Mouse (Mus musculus): ENCODE results near the gene Wfdc3. TPM values are rescaled to one million over a fixed set of nuclear protein-coding genes. Genes with fewer than 3 reads are reported as not detected.

Wfdc3 gene
- polyA plus RNA-seq, 1 experiment: not detected

DNA sequence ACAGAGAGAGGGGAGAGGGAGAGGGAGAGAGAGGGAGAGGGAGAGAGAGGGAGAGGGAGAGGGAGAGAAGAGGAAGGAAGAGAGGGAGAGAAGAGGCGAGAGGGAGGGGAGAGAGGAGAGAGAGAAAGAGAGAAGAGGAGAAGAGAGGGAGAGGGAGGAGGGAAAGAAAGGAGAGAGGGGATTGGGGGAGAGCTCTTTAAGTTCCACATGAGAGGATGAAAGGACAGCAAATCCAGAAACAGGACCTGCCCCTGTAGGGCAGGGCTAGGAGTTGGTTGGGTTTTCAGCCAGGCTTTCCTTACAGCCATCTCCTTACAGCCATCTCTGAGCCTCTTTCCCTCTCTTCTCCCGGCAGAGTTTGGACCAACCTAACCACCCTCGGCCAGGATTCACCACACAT lies 60.9 kb downstream of the Wfdc3 start, which contains the start of gene Wfdc13:
Gene Wfdc13, plus strand, starts transcription at position 301 of the 400 bp plus-strand sequence.
- peaks cover 3% of the 10 kb centered on the region for H3K4me1 ChIP-seq
- no peak within 1 kb of the TSS for H3K4me3 ChIP-seq (replicated peaks)
- no peaks in the 10 kb centered on the region for H3K36me3 ChIP-seq (replicated peaks; ENCODE audit: low read length)
- TF ChIP-seq GATA1 (IDR thresholded peaks at IDR 0.05; ENCODE audit: borderline replicate concordance, low read length) (no peak), FLI1 (IDR thresholded peaks at IDR 0.05; ENCODE audit: low read length) (no peak)
- H3K9me3 ChIP-seq: no peaks in the 10 kb centered on the region
- peaks cover 14% of the 10 kb centered on the region for H3K27me3 ChIP-seq (replicated peaks)

Other genes starting within 250 kb of the Wfdc3 start
- 103 and 177 TPM in 2 replicates for gene Pigt, start 248.4 kb downstream of the Wfdc3 start, polyA plus RNA-seq (2012; ENCODE audit: insufficient read depth, low replicate concordance)
- 0.48 TPM in 1 of 2 replicates, not detected in the other for gene Wfdc2, start 183.5 kb downstream of the Wfdc3 start, polyA plus RNA-seq (2012; ENCODE audit: insufficient read depth, low replicate concordance)
- gene Spint3, start 172.5 kb downstream of the Wfdc3 start, polyA plus RNA-seq (2012; ENCODE audit: insufficient read depth, low replicate concordance): not detected in 2 replicates
- not detected in 2 replicates for gene Wfdc6a, start 160.5 kb downstream of the Wfdc3 start, polyA plus RNA-seq (2012; ENCODE audit: insufficient read depth, low replicate concordance)
- gene Eppin, start 152.3 kb downstream of the Wfdc3 start, polyA plus RNA-seq (2012; ENCODE audit: insufficient read depth, low replicate concordance): not detected in 2 replicates
- not detected in 2 replicates for gene Wfdc6b, start 132.4 kb downstream of the Wfdc3 start, polyA plus RNA-seq (2012; ENCODE audit: insufficient read depth, low replicate concordance)
- 0.68 TPM in 1 of 2 replicates, not detected in the other for gene Wfdc8, start 132.3 kb downstream of the Wfdc3 start, polyA plus RNA-seq (2012; ENCODE audit: insufficient read depth, low replicate concordance)
- gene Wfdc16, start 107.1 kb downstream of the Wfdc3 start, polyA plus RNA-seq (2012; ENCODE audit: insufficient read depth, low replicate concordance): not detected in 2 replicates
- not detected in 2 replicates for gene Wfdc10, start 89.9 kb downstream of the Wfdc3 start, polyA plus RNA-seq (2012; ENCODE audit: insufficient read depth, low replicate concordance)
- gene Wfdc9, start 89.3 kb downstream of the Wfdc3 start, polyA plus RNA-seq (2012; ENCODE audit: insufficient read depth, low replicate concordance): not detected in 2 replicates
- not detected in 2 replicates for gene Wfdc11, start 71.8 kb downstream of the Wfdc3 start, polyA plus RNA-seq (2012; ENCODE audit: insufficient read depth, low replicate concordance)
- not detected in 2 replicates for gene Wfdc13, start 60.8 kb downstream of the Wfdc3 start, polyA plus RNA-seq (2012; ENCODE audit: insufficient read depth, low replicate concordance)
- gene Spint4, start 47.4 kb downstream of the Wfdc3 start, polyA plus RNA-seq (2012; ENCODE audit: insufficient read depth, low replicate concordance): not detected in 2 replicates
- gene Spint5, start 30.6 kb downstream of the Wfdc3 start, polyA plus RNA-seq (2012; ENCODE audit: insufficient read depth, low replicate concordance): not detected in 2 replicates
- 41.6 and 49.2 TPM in 2 replicates for gene Dnttip1, start 52 bp upstream of the Wfdc3 start, polyA plus RNA-seq (2012; ENCODE audit: insufficient read depth, low replicate concordance)
- 43.1 and 121 TPM in 2 replicates for gene Ube2c, start 24.0 kb upstream of the Wfdc3 start, polyA plus RNA-seq (2012; ENCODE audit: insufficient read depth, low replicate concordance)
- gene Tnnc2, start 34.0 kb upstream of the Wfdc3 start, polyA plus RNA-seq (2012; ENCODE audit: insufficient read depth, low replicate concordance): not detected in 2 replicates
- 7.7 and 9.9 TPM in 2 replicates for gene Snx21, start 39.9 kb upstream of the Wfdc3 start, polyA plus RNA-seq (2012; ENCODE audit: insufficient read depth, low replicate concordance)
- gene Acot8, start 59.0 kb upstream of the Wfdc3 start, polyA plus RNA-seq (2012; ENCODE audit: insufficient read depth, low replicate concordance): 63.1 and 87.6 TPM in 2 replicates
- 0.40 TPM in 1 of 2 replicates, not detected in the other for gene Zswim3, start 59.2 kb upstream of the Wfdc3 start, polyA plus RNA-seq (2012; ENCODE audit: insufficient read depth, low replicate concordance)
- 13.3 and 15.6 TPM in 2 replicates for gene Zswim1, start 76.8 kb upstream of the Wfdc3 start, polyA plus RNA-seq (2012; ENCODE audit: insufficient read depth, low replicate concordance)
- gene Spata25, start 82.6 kb upstream of the Wfdc3 start, polyA plus RNA-seq (2012; ENCODE audit: insufficient read depth, low replicate concordance): not detected in 2 replicates
- gene Ctsa, start 86.9 kb upstream of the Wfdc3 start, polyA plus RNA-seq (2012; ENCODE audit: insufficient read depth, low replicate concordance): 135 and 694 TPM in 2 replicates
- gene Neurl2, start 87.5 kb upstream of the Wfdc3 start, polyA plus RNA-seq (2012; ENCODE audit: insufficient read depth, low replicate concordance): 5.4 TPM in 1 of 2 replicates, not detected in the other
- gene Pltp, start 111.8 kb upstream of the Wfdc3 start, polyA plus RNA-seq (2012; ENCODE audit: insufficient read depth, low replicate concordance): 15.1 and 146 TPM in 2 replicates
- 120 and 158 TPM in 2 replicates for gene Pcif1, start 133.4 kb upstream of the Wfdc3 start, polyA plus RNA-seq (2012; ENCODE audit: insufficient read depth, low replicate concordance)
- 21.8 and 45.9 TPM in 2 replicates for gene Zfp335, start 165.8 kb upstream of the Wfdc3 start, polyA plus RNA-seq (2012; ENCODE audit: insufficient read depth, low replicate concordance)
- gene Mmp9, start 194.8 kb upstream of the Wfdc3 start, polyA plus RNA-seq (2012; ENCODE audit: insufficient read depth, low replicate concordance): 2.4 TPM in 1 of 2 replicates, not detected in the other
- 0.47 and 0.89 TPM in 2 replicates for gene Slc12a5, start 214.9 kb upstream of the Wfdc3 start, polyA plus RNA-seq (2012; ENCODE audit: insufficient read depth, low replicate concordance)

All from megakaryocyte, embryonic 14.5 days (primary cell).